Mouse (Mus musculus): ENCODE data around the gene Tamm41.
A peak's percentile ranks its signal among the peaks of the same experiment; 100 is the strongest.

The Tamm41 gene

DNA sequence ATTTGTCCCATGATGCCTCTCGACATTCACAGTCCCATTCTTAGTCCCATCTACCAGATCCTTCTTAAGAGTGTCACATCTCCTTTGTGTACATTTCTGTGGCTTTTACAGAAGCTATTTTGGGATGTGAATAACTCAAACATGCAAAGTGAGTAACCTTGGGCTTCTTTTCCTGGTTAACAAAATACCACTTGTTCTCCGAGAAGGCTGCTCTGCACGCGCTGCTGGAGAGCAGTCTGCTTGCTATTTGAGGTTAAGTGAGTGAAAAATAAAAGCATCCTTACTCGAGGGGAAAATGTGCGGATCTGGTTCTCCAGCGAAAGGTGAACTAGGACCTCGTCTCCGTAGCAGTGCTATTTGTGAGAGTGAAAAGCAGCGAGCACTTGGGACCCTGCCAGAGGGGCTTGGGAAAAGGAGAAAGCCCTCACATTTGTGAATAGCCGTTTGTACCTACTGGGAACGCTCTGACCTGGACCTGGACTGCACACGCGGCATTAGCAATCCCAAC is 10.1 kb downstream of the Tamm41 start:
- no peak for DNase-seq (ENCODE audit: low read depth, low spot score)

DNA sequence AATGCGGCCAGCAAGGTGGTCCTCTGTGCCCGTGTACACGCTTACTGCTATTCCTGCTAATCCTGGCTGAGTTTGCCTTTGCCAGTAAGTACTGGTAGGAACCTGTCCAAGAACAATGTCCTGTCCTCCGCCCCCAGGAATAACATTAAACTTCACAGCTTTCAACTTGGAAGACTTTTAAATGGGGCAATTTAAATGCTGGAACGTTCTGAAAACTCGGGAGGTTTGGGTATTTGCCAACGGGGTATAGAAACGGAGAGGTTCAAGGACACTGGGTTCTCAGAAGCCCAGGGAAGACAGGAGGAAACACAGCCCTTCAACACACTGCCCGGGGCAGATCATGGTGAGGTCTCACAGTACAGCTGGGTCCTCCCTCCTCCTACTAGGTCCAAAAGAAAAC is 14.8 kb downstream of the Tamm41 start:
- no peak for DNase-seq (ENCODE audit: low read depth, low spot score)

DNA sequence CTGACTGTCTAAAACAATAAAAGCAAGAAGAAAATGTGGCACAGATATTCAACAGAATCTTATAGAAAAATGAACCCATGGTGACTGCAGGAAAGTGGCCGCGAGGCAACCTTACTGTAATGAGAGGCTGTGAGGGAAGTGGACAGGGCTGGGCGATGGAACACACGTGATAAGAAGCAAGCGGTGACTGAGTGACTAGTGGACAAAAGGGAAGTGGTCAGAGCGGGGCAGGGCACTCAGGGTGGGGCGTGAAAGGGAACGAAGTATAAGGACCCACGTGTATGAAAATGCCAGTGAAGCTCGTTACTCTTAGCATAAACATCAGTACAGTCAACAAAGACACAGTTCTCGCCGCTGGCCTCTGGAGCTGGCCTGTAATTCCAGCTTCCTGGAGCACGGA is 22.2 kb downstream of the Tamm41 start:
- DNase-seq (ENCODE audit: low read depth, low spot score): no peak

DNA sequence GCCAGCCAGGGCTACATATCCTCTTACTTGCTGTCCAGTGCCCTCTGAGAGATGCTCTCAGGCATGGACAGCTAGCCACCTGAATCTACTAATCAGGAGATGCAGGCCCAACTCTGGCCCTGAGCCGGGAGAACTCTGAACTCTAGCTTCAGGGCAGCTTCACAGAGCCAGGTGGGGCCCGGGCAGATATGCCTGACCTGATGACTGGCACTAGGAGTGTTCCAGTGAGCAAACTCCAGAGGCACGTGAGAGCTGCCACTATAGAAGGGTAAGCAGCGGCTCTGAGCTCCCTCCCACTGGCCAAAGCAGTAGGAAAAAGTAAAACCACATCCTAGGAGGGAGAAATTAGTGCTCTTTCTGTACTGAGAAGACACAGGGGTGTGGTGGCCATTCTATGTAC is 24.1 kb downstream of the Tamm41 start:
- no peak for DNase-seq (ENCODE audit: low read depth, low spot score)

DNA sequence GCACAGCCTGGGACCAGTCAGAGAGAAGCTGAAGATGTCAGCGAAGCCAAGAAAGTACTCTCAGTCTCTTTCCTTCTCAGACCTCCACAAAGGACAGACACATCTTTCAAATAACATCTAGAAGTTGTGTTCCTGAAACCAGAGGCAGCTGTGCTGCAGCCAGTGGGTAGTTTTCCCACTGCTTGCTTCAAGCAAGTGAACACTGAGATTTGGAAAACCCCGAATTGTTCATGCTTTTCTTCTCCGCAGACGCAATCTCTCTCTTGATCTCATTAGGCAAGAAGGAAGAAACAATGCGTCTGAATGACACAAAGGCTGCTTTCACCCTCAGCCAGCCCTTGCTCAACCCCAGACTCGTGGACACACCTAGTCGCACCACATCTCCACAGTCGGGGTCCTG is 25.9 kb downstream of the Tamm41 start:
- no peak for DNase-seq (ENCODE audit: low read depth, low spot score)

DNA sequence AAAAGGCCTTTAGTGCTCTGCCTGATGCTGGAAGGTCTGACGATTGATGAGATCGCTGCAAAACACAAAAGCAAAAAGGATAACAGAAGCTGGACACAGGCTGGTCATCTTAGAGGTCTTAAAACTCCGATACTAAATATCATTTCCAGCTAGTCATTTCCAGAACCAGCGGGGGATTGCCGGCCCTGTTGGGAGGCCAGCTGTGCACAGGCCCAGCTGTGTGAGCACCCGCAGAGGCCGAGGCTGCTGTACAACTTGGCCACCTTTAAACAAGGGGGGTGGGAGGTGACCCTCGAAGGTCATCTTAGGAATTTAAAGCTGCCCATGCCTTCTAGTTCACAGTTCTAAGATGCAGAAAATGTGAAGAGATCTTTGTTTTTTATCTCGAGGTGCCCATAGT is 26.9 kb downstream of the Tamm41 start:
- DNase-seq (ENCODE audit: low read depth, low spot score): no peak

DNA sequence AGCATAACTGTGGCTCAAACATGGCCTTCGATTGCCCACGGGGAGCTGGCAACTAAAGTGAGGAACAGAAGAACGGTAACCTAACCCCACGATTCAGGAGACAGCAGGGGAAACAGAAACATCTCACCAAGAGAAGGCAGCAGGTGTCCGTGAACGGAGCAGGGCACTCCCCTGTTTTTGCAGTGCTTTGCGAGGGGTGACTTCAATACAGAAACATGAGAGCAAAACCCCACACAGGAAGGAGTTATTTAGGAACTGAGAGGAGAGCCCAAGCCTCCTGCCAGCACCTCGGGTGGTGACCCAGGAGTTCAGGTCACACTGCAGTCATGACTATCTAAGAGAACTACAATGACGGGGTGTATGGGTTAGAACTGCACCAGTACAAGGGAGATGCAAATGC is 27.4 kb downstream of the Tamm41 start:
- no peak for DNase-seq (ENCODE audit: low read depth, low spot score)

DNA sequence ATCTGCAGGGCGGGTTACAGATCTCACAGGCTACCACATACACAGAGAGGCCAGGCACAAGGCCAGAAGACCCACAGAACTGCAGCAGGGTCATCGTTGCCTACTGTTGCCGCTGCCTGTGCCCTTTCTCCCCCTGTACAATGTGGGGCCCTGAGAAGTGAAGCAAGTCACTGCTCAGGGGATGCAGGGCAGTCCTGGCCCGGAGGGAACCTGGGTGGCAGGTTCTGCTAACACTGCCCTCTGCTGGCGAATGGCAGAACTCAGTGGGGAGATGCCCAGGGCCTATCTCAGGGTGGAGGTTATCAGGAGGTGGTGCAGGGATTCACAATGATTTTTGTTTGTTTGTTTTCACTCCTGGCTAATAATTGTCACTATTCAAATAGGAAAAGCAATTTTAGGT is 29.9 kb downstream of the Tamm41 start:
- DNase-seq (ENCODE audit: low read depth, low spot score): no peak

DNA sequence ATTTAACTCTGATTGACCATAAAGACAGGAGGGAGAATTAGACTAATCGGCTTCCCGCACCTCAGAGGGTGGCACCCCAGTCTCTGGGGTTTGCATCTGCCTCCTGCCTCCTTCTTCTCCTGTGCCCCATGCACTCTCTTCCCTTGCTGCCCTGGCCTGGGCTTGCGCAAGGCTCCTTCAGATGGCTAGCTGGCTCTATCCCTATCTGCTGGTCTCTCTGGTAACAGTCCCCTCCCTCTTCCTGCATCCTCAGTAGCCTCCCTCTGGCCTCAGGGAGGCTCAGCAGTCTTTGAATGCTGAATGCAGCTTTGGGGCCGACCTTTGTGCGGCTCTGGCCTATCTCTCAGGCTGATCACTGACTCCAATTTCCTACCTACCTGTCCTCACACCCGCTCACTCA is 30.7 kb downstream of the Tamm41 start:
- no peak for DNase-seq (ENCODE audit: low read depth, low spot score)

DNA sequence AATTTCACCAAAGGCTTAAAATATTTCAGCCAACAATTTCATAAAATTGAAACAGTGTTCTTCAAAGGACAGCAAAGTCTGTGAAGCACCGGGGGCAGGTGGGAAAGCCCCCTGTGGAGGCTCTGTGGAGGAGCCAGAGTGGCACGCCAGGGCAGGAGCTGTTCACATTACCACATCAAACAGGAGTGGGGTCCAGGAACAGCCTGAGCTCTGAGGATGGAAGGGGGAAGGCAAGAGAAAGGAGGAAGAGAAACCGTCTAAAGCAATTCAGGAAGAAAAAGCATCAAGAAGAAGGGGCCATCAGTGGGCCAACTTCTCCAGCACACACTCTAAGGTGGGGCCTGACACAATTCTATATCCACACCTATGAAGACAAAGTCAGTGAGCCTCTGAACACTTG is 31.6 kb downstream of the Tamm41 start:
- DNase-seq (ENCODE audit: low read depth, low spot score): no peak

DNA sequence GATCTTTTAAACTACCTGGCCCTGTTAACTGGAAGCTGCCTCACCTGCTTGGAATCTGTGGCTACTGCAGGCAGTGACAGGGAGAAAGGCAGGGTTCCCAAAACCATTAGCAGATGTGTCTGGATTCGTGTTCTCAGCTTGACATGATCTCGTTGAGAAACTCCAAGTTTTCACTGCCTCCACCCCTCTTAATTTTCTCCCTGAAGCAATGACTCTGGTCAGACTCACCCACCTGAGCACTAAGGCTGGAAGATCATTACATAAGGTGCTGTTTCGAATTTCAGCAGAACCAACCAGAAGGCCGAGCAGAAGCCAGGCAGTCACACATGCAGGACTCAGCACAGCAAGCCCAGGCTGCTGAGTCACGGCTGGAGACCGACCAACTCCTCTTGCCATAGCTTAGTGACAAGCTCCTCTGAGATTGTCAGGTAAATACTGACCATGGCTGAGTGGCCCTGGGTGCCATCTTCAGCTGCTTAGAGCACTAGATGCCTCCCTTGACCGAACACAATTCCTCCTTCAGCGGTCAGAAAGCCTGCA is 32.3 kb downstream of the Tamm41 start:
- DNase-seq (ENCODE audit: low read depth, low spot score): no peak

DNA sequence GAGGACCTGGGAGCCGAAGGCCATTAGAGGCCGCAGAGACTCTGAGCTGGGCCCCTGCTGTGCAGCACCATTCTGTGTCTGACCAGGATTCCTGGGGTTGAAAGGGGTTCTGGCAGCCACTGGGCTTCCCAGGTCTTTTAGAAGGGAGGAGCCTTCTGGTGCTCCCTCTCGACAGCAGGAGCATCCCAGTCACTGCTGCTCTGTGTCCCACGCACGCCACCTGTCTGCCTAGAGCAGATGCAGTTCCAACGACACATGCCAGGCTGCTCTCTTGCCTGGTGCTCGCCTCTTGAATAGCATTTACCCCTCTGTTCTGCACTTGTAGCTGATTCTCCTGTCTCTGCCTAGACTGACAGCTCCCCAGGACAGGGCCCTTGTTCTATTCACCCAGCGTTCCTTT is 33.0 kb downstream of the Tamm41 start:
- no peak for DNase-seq (ENCODE audit: low read depth, low spot score)

DNA sequence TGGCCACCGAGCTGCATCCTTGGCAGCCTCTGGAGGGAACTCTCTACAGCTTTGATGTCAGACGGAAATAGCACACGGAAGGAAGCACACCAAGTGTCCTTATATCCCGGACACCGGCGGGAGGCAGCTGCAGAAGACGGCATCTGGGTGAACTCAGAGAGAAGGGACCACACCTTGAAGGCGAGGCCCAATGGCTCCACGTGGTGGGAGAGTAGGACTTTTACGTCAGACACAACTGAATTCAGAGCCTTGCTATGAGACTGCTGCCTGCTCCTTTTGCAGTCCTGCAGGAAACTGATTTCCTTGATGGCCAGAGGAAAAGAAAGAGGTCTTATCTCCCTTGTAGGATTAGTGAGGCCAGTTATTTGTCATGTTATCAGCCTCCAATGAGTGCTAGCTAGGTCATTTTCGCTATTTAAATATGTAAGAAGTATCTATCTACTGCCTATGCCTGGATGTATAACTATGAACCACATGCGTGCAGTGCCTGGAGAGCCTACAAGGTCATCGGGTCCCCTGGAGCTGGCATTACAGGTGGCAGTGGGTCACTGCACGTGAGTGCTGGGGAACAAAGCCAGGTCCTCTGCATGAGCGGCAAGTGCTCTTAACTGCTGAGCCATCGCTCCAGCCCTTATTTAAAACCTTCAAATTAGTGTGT is 39.2 kb downstream of the Tamm41 start:
- no peak for DNase-seq (ENCODE audit: low read depth, low spot score)

DNA sequence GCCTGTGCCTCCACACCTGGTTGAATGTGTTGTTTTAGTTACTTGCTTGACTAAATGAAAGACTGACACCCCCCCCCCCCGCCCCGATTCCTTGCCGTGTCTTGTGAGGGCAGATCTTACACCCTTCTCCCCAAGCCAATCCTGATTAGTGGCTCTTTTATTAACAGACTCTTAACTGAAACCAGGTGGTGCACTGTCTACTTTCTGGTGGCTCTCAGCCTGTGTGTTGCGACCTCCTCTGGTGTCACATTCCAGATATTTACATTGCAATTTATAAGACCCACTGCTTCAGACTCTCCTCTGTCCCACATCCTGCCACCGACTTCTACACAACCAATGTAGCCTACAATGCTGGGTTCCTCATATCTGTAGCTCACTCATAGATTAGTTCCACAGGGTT is 40.2 kb downstream of the Tamm41 start:
- no peak for DNase-seq (ENCODE audit: low read depth, low spot score)

DNA sequence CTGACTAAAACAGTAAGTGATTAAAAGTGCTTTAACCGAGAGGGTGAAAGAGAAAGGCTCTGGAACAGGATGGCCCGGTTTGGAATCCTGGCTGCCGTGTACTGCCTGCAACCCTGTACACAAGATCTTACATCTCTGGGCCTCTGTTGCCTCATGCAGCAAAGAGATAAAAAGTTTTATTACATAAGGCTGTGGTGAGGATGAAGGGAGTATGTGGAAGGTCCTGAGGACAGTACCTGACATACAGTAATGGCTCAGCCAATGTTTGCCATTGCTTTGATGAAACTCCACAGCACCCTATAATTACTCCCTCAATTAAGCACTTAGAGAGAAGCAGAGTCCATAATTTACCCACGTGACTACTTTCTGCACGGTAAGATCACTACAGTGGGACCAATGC is 40.8 kb downstream of the Tamm41 start:
- no peak for DNase-seq (ENCODE audit: low read depth, low spot score)

DNA sequence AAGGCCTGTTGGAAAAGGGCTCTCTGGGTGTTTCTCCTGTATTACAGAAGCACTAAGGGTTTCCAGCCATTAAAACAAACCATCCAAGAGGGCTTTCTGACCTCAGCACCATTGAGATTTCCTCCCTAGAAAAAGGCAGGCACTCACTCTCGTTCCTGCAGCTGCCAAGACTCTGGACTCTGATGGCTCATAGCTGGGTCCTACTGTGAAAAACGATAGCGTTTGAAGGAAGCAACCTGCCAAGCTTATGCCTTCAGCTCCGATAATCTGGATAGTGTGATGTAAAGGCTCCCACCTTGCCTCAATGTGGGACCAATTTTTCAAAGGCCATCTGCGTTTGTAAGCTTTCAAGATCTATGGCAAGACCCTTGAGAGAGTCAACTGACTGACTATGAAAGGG is 43.6 kb downstream of the Tamm41 start:
- no peak for DNase-seq (ENCODE audit: low read depth, low spot score)

DNA sequence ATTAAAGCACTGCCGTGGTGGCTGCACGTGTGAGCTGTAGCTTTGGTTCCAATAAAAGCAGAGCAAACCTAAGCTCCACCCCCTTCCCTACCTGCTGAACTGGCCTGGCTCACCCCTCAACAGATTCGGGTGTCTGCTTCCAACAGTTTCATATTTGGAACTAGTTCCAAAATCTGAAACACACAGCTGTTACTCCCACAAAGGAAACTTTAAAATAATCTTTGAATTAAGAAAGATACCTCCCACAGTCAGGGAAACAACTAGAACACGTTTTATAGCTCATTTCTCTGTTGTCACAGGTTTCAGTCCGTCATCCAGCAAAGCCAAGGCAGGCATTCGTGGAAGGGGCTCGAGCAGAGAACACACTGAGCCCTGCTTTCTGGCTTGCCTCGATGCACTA is 44.0 kb downstream of the Tamm41 start:
- no peak for DNase-seq (ENCODE audit: low read depth, low spot score)

DNA sequence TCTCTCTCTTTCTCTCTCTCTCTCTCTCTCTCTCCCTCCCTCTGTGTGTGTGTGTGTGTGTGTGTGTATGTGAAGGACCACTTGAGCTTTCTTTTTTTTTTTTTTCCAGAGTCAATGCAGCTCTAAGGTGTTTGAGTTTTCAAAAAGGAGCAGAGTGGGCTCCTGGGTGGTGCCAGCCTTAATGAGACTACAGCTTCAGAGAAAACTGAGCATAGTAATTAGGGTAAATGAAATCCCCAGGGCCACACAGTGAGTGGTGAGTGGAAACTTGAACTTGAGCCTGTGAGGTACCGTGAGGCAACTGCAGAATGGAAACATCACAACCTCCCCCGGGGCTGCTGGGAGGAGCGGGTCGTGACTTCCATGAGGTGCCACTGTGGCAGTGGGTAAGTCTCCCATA is 45.8 kb downstream of the Tamm41 start:
- DNase-seq (ENCODE audit: low read depth, low spot score): no peak

DNA sequence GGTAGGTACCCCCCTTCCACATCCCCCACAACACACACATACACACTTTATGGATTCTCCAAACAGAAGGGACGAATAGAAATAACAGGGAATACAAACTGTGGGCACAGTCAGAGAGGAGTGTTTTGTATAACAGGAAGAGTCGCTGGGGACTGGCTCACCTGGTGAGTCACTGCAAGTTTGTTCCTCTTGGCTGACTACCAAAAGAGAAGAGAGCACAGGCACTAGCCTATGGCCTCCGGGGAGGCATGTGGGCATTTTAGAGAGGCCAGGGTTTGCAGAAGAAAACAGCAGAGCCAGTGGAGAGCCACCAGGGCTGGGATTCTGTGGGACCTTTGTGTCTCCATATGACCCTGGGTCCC is 49.1 kb downstream of the Tamm41 start:
- no peak for DNase-seq (ENCODE audit: low read depth, low spot score)

DNA sequence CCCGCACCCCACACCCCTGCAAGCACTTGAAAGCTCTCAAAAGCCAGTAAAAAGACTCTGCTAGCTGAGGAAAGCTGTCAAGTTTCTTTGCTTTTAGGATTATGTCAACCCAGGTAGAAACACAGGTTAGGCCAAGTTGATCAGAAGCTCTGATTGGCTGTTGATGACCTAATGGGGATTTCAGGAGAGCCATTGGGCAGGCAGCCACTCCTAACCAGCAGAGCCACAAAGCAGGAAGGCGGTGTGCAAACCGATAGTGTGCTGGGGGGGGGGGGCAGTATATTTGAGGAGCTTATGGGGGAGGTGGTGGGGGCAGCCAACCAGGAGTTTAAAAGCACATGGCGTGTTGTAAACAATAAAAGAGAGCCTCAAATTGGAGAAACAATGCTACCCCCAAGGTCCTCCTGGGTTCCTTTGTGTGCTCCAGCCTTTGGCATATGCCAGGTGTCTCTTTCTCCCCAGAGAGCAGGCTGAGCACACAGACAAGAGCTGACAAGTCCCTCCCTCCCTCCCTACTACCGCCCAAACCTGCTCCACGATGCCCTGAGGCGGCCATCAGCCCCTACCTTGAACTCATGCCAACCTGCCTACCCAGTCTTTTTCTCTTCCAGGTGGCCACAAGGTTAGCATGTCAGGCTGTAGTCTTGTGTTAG is 49.6 kb downstream of the Tamm41 start:
- no peak for DNase-seq (ENCODE audit: low read depth, low spot score)

DNA sequence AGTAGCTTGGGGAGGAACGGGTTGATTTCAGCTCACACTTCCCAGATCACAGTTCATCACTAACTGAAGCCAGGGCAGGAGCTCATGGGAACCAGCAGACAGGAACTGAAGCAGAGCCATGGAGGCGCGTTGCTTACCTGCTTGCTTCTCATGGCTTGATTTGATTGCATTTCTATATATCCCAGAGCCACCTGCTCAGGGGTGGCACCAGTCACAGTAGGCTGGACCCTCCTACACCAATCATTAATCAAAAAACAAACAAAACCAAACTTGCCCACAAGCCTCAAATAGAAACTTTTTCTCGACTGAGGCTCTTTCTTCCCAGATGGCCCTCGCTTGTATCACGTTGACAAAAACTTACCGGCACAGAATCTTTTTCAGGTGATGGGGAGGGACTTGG is 55.0 kb downstream of the Tamm41 start:
- no peak for DNase-seq (ENCODE audit: low read depth, low spot score)

DNA sequence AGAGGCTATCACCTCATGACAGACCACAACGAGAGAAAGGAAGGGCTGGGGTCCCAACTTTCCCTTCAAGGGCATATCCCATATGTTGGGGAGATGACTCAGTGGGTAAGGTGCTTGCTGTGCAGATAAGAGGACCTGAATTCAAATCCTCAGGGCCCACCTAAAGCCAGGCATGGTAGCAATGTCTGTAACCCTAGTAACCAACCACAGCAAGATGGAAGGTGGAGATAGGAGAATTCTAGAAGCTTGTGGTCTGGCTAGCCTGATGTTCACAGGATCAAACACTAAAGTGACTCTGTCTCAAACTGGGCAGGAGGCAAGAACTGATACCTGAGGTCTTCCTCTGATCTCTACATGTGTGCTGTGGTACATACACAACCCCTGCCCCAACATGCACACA is 58.0 kb downstream of the Tamm41 start:
- DNase-seq (ENCODE audit: low read depth, low spot score): no peak

DNA sequence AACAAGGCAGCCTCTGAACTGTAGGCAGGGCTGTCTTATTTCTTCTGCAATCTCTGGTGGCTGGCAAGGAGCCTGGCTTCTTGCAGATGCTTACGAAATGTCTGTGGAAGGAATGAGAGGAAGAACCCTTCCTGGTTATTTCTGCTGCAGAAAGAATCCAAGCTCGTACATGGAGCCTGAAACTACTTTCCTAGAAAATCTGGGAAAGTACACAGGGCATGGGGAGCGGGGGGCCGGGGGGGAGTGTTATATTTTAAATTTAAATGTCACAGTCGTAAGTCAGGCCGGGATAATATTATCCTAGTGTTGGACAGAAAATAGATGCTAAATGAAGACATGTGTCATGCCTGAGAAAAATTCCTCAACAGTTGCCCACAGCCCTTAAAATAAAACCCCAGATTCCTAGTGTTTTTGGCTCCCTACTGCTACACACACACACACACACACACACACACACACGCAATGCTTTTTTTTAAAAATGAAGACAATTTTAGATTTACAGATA is 60.7 kb downstream of the Tamm41 start:
- peak; percentile 43 for DNase-seq (ENCODE audit: low read depth, low spot score)

All from brain, embryonic 18.5 days (tissue).